Mouse (Mus musculus): ENCODE measurements around the gene Gm10645. TPM values are rescaled to one million over a fixed set of nuclear protein-coding genes. Genes with fewer than 3 reads are reported as not detected.
A peak's percentile ranks its signal among the peaks of the same experiment; 100 is the strongest.

The Gm10645 gene
- total RNA-seq (2022) = 1 to 10 TPM in 3 of 4 experiments, under 1 TPM in 1; 0.57 to 2.9 (median 1.5) TPM

DNA sequence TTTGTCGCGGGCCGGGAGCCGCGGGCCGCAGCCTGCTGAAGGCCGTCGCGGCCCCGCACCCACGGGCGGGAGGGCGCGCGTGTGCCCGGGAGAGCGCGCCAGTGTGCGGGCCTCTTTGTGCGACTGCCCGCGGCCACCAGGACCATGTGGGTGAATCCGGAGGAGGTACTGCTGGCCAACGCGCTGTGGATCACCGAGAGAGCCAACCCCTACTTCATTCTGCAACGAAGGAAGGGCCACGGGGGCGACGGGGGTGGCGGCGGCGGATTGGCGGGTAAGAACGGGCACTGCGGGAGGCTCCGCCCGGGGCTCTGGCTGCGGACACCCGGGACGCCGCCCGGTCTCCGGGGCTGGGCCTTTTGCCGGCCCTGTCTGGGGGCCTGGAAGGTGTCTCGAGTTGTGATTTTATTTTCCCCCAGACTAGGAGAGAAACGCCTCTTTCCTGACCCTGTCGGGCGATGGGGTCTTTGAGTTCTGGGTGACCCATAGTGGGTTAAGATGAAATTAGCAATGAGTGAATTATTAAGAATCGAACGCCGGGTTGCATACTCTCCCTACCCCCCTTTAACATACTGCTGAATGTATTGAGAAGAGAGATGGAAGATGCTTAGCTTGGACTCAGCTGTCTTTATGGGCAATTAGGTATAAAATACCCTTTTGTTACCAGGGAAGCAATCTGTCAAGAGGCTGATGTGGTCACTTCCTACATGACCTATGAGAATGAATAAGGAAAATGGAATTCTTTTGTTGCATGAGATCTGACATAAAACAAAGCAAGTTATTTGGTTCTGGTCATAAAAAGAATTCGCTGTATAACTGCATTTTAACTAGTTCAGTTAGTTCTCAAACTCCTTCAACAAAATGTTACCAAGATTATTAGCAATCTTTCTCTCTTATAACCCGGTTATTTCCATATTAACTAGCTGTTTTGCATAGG is at the start of gene Gm10645:
Gene Gm10645 (minus strand): TSS at position 240 of the 937 bp plus-strand sequence.
- peak; percentile 32 to 50 for DNase-seq (ENCODE audit: low spot score in 2 of 2)

DNA sequence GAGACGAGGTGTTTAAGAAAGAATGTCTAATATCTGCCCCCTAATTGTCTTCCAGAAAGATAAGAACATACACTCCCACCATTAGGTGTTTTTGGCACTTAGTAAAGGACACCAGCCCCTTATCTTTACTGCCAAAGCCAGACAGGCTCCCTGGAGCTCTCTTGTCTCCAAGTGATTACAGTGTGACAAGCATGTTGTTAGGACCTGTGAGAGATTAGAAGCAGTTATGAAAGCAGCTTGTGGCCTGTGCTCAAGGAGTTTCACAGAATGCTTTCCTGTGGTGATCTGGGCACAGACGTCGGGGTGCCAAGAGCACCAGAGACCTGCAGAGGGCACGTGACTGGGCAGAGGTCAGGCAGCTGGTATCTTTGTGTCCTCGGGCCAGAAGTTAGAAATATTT is 49.1 kb upstream of the Gm10645 start:
- no peak for DNase-seq (ENCODE audit: low spot score in 2 of 2)

DNA sequence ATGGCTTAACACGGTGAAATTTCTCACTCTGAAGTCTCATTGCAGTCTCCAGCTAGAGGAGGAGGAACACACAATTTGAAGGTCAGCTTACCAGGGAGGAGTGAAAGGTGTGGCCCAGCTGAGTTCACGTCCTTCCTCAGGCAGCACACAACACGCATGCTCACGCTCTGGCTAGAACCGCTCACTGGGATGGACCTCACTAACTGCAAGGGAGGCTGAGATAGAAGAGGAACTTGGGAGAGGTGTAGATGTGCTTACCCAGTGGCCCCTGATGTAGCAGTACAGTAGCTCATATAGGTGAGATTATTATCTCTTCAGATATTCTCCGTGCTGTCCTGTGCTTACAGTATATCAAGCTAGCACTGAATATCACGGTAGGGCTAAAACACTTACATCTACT is 44.7 kb upstream of the Gm10645 start:
- DNase-seq (ENCODE audit: low spot score in 2 of 2) = no peak

DNA sequence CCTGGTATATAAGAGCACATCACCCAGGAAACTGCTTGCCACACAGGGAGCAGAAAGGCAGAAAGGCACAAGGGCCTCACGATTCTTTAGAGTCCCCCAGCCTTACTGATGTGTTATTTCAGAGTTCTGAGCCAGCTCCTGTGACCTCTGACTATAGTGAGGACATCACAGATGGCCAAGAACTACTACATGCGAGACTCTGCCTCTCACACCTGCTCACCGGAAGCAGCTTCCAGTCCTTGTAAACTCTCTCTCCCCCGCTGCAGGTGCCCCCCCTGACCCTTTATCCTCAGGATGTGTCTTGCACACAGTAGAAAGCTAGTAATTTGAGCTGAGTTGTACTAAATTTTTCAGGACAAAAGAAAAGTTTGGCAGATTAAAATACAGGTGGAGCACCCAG is 43.6 kb upstream of the Gm10645 start:
- no peak for DNase-seq (ENCODE audit: low spot score in 2 of 2)

DNA sequence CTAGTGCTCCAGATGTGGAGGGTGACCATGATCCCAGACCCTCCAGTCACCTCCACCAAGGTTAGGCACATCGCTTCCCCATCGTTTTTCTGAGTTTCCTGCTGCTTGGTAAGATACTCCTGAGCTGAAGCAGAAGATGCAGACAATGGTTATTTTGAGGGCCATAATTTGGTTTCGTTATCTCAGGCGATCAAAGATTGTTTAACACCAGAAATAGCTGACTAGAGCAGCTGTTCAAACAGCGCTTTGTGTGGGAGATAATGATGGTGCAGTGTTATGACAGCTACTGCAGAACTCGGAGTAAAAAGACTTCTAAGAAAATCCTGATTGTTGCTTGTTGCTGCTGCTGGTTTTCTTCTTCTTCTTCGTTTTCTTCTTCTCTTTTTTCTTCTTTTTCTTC is 39.9 kb upstream of the Gm10645 start:
- DNase-seq (ENCODE audit: low spot score in 2 of 2) = peak in 1 of 2 experiments; percentile 46

DNA sequence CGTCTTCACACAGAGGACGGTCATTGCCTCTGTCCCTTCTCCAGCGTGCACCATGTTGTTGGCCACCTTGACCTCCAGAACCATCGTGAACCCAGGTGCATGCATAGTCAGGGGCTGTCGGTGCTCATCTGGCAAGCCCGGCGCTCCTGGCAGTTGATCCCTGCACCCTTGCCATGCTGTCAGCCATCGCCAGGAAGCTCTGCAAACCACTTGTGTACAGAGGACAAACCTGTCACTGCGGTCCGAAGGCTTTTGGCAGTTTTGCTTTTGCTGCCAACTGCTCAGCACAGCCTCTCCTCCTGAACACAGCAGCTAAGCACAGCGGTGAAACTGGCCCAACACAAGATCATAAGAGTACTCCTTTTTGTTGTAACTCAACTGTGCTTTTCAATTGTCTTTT is 37.0 kb upstream of the Gm10645 start:
- DNase-seq (ENCODE audit: low spot score in 2 of 2) = no peak

DNA sequence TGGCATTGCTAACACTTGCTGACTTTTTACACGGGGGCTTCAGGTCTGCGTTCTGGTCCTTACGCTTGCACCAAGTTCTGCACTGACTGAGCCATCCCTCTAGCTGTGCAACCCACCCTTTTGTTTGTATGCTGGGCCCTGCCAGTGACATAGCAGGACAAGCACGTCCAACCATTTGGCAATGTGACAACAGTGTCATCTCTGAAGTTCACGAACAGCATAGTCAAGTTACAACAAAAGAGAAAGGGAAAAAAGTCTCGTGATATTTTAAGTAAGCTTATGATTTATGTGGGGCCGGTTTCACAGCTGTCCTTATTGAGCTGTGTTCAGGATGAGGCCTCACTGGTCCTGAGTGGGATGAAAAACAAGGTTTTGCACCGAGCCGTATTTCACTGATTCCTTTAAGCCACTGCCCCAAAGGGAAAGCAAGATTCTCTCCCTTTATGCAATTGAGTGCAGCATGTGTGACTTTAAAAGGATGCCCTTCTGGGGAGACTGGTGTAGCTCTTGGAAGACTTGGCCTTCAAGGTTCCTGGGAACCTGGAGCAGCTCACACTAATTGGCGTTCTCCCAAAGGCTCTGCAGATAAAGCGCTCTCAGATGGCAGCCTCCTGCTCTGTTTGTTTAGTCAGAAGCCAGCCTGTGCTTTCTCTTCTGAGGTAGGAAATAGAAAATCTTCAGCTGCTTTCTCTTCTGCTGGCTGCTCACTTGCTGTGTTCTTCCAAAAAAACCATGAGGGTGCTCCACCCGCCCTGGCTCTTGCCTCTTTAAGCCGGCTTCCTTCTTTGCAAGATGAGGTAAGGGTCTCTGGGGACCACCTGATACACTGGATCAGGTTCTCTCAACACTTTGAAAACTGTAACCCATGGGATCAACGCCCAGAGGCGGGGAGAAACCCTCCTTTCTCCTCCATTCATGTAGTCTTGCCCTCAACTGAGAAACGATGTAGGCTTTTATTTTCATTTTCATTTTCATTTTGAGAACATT is 34.5 kb upstream of the Gm10645 start:
- peak in 1 of 2 experiments; percentile 62 for DNase-seq (ENCODE audit: low spot score in 2 of 2)

DNA sequence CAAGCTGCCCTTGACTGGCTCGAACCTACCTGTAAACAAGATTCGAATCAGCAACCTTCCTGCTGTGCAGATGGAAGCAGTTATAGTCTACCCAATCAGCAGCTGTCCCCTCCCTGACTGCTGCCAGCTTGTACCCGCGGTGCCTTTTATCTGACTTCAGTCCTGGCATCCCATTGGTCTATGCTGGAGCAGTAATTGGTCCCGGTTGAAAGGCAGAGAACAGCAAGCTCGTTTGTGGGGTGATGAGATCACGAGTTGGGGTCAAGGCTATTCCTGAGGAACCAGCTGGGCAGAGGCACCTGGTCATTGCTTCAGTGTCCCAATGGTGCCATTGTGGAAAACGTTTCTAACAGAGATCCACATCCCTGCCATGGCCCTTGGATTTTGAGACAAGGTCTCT is 33.7 kb upstream of the Gm10645 start:
- no peak for DNase-seq (ENCODE audit: low spot score in 2 of 2)

DNA sequence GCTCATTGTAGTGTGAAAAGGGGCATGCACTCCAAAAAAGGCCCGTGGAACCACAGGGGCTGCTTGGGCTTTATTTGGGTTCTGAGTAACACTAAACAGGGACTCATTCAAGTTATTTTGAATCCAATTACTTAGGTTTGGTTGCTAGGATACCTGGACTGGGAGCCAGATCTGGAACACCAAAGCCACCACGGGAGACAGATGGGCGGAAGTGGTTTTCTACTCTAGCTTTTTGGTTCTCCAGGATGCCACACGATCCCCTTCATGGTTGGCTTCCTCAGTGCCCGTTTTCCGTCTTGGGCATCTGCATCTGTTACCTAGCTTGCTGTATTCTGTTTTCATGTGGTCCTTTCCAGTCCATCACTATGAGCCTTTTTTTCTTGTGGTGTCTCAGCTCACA is 30.1 kb upstream of the Gm10645 start:
- peak in 1 of 2 experiments; percentile 66 for DNase-seq (ENCODE audit: low spot score in 2 of 2)

DNA sequence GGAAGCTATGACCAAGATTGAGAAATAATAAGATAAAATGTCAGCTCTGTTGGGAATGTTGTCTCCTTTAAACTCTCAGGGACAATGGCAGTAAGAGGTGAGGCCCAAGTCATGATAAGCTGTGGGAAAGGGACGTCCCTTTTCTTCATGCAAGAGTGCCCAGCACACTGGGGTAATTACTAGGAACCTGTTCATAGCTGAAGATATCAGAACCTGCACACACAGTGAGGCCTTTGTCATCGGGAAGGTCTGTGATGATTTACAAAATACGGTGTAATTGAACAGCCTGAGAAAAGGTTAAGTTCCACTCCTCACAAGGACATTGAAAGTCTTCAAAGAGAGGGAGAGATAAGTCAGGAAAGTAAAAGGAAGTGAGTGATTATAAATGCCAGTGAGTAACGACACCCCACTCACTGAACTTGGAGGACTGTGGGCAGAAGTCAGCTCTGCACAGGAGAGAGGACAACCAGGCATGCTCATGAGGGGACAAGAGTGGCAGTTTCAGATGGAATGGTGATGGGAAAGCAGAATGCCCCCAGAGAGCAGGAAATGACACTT is 23.6 kb upstream of the Gm10645 start:
- no peak for DNase-seq (ENCODE audit: low spot score in 2 of 2)

DNA sequence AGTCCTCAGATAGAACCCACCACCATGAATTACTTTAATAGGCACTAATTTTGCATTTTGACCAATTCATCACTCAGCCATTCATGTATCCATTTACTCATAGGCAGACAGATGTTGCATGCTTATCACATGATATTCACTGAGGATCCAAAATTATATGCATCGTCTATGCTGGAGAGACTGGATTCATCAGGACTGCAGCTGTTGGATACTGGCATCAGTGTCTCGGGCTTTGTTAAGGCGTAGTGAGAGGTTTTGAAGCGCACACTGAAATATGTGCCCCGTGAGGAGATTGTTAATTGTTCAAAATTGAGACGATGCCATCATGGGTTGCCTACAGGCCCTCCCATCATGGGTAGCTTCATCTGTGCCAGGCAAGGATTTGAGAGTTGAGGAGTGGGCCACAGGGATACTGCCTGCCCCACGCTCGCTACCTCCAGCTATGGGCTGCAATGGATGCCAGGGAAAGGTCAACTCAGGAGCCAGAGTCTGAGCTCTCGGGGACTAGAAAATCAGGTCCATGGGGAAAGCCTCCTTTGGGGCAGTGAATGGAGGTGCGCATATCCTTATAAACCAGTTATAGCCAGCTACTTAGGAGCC is 21.5 kb upstream of the Gm10645 start:
- no peak for DNase-seq (ENCODE audit: low spot score in 2 of 2)

DNA sequence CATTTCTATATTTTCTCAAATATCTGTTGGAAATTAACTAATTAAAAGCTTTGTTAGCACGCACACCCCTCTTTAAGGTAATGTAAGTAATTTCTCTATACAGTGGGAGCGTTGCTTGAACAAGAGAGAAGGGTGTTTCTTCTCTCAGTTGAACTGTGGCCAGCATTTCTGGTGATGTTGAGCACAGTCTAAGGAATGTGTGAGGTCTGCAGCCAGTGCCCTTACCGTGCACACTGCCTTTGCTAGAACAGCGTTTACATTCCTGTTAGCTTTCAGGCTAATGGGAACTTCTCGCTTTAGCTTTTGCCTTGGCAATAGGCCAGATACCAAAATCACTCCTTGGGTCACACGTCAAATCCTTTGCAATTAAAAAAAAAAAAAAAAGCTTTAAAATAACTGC is 20.4 kb upstream of the Gm10645 start:
- DNase-seq (ENCODE audit: low spot score in 2 of 2) = no peak

DNA sequence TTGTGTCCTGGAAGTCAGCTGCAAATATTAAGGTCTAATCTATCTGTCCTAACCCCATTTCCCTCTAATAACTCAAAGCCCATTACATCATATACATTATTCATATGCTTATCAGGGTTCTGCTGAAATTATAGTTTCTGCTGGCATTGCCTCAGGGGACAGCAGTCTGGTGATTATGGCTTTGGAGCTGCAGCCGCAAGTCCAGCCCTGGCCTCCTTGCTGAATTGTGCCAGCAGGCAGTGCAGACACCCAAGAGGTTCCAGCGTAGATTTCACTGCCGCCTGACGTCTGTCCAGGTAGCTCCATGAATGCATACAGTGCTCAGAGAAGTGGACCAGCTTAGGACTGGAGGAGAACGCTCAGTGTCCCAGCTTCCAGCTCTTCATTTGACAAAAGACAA is 16.8 kb upstream of the Gm10645 start:
- no peak for DNase-seq (ENCODE audit: low spot score in 2 of 2)

DNA sequence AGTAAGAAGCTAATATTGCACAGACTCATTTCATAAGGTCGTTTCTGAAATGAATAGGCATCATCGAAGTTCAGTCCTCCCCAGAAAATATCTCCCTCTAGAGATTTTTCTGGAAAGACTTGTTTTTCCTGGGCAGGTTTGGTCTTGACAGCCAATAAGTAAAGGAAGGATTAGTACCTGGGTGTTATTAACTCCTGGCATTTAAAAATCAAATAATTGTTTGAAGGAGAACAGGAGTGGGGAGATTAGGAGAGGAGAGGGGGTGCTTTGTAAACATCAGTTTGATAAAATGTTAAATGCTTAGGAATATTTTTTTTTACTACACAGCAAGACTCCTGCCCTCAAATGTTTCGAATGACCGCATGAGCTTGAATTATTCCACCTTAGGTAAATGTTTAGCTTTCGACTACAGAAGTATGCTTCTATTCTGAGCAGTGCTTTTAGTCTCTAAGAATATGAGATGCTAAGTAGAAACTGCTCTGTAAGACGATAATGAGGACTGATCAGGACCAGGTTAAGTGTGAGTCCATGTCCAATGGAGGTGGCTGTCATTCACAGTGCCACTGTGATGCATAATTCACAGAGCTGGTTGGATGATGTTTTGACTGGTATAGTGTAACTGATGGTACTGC is 16.0 kb upstream of the Gm10645 start:
- no peak for DNase-seq (ENCODE audit: low spot score in 2 of 2)

DNA sequence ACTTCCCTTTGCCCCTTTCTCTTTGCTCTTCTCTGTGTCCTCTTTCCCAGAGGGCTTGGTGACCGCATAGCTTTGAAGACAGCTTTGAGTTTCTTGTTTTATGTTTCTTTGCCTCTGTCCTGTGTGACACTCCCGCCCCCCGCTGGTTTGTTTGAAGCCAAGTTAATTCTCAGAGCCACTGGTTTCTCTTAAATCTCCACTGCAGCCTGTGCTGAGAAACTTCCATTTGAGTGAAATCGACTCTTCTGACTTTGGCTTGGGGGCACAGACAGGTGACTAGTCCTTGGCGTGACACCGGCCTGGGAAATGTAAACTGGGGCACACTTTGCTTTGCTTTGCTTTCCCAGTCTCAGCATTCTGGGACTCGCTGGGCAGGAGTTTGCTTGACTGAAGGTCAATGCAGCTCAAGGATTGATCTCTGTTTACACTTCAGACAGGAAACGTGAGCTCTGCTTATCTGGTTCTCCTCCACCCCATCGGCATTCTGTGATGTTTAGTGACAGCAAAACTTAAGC is 12.3 kb upstream of the Gm10645 start:
- DNase-seq (ENCODE audit: low spot score in 2 of 2) = no peak

DNA sequence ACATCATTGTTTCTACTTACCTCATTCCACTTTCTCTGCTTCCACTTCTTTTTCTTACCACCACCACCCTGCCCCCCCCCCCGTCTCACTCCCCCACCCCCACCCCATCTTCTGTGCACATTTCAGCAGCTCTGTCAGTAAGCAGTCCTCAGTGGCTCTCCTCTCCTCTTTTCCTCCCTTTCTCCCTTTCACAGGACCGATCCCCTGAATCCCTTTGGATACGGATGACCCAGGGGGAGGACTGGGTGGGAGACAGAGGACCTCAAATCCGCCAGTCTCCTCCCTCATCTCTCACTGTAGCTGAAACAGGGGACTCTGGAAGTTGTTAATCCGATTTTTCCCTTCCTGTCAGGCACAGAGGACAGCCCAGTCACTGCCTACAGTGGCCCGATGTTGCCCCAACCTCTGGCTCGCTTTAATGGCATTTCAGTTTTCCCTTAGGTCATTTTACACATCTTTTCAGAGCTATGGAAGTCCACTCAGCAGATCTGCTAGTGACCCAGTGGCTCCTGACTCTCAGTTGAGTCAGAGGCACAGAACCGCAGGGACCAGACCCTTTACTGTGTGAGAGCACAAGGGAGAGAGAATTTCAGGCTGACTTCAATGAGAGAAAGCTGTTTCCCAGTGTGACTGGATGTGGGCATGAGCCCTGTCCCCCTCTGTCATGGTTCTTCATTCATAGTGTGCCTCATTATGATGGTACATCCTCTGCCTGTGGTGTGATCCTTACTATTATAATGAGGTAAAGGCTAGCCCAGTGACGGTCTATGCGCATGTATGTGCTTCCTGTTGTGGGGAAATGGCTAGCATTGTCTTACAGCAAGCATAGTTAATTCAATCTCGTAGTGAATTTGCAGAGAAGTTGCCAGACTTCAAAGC is 11.6 kb upstream of the Gm10645 start:
- no peak for DNase-seq (ENCODE audit: low spot score in 2 of 2)

DNA sequence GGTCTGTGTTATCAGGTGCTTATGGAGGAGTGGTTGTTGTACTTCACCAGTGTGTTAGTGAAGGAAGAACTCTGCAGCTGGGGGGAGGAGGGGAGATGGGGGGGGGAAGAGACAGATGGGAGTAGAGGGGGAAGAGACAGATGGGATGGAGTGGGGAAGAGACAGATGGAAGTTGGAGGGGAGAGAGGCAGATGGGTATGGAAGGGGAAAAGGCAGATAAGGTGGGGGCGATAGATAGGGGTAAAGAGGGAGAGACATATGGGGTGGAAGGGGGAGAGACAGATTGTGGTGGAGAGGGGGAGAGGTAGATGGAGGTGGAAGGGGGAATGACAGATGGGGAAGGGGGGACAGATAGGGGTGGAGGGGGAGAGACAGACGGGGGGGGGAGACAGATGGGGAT is 10.8 kb upstream of the Gm10645 start:
- DNase-seq (ENCODE audit: low spot score in 2 of 2) = no peak

DNA sequence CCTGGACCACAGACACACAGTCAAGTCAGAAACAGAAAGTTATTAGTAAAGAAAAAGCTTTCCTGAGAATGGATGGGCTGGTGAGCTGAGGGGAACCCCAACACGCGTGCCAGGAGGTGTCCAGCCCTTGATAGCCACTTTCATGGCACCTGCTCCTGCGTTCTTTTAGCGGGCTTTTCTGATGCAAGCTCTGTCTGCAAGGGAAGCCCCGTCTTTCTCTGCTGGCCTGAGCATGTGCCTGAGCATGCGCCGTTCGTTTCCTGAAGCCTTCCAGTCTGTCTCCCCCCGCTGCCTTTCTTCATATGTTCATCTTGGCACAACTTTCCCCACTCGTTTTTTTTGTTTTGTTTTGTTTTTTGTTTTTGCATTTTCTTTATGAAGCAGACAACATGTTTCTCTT is 9.7 kb upstream of the Gm10645 start:
- no peak for DNase-seq (ENCODE audit: low spot score in 2 of 2)

DNA sequence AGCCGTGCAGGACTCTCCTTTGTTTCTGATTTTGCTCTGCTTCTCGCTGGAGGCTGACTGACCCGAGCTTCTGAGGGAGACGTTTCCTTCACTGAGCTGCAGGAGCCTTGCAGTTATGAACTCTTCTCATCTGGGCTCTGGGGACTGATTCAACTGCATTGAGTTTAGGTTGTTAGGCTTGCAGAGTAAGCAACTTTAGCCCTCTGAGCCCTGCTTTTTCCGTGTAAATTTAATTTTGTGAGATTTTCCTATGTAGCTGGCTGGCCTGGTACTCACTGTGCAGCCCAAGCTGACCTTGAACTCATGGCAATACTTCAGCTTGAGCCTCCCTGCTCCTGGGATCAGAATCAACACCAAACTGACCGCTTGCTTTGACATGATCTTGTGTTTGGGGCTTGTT is 4.9 kb upstream of the Gm10645 start:
- DNase-seq (ENCODE audit: low spot score in 2 of 2) = no peak

DNA sequence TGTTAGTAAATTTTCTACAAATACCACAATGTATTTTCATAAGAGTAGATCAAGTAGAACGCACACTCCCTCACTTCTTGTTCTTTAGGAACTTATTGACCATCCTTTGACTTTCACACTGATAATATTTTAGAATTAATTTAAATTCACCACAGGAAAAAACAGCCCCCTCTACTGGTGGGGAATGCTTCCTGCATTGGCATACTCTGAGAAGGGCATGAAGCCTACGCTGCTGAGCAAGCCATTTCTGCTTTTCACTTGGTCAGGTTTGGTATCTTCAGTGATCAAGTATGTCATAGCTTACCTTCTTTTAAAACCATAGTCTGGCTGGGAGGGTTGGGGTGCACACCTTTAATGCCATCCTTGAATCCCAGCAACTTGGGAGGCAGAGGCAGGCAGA is 3.7 kb upstream of the Gm10645 start:
- no peak for DNase-seq (ENCODE audit: low spot score in 2 of 2)

Measured in left cerebral cortex, adult 8-10 months (tissue).